Comparison of ENCODE assay signal across 13 mouse cellular contexts in the genomic region with DNA sequence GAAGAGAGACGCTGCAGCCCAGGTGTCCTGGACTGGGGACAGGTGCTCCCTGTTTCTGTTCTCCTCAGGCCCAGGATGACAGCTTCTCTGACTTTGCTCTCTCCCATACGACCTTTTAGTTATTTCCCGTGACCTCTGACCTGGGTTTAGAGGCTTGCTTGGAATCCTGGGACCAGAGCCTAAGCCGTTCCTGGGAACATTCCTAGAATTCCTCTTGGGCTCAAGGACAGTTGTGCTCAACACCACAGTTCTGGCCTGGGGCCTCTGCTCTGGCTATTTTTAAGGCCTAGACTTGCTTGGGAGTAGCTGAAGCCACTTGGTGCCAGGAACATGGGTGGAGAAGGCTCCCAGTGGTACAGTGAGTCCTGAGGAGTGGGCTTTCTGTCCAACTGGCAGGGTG. TPM values are rescaled to one million over a fixed set of nuclear protein-coding genes. Genes with fewer than 3 reads are reported as not detected.
DNase-seq lines count a peak whose midpoint lies in the region; ATAC-seq and TF ChIP-seq lines count a peak whose summit lies in the region.
"Had no signal": no experiment of that assay in that cellular context is flagged by ENCODE, and none has a peak within 500 bp of the region (broad histone marks: within the 10 kb centered on the region; RNA-seq: fewer than 3 reads in every experiment).

No protein-coding gene starts in this region.

- peaks cover 14% of the 10 kb centered on the region for H3K4me1 ChIP-seq in kidney, adult 2 months (ENCODE audit: control insufficient read depth, insufficient read depth, low read length)

- DNase-seq in adrenal gland, postnatal 10 days = peak; percentile 18
- no peak for DNase-seq in adrenal gland, adult 2 months
- peak; percentile 21 for DNase-seq in retina, embryonic 14.5 days (ENCODE audit: low spot score)
- no peak for DNase-seq in retina, postnatal 1 day
- peak; percentile 87 for DNase-seq in kidney, adult 2 months
- no peak for DNase-seq in urinary bladder, postnatal 36 days (ENCODE audit: low spot score in 2 of 2)
- no peak for DNase-seq in layer of hippocampus, postnatal 14 days (ENCODE audit: low spot score in 2 of 2)

- TF ChIP-seq POLR2A in kidney, adult 2 months (IDR thresholded peaks at IDR 0.05; ENCODE audit: low read depth, low read length) = no peak

- H3K4me3 ChIP-seq in kidney, adult 2 months (ENCODE audit: insufficient read depth, low read depth, low read length) = no peak overlapping the region

- 46% methylated on average over 4 of the region's 4 CpGs for WGBS in kidney, adult 2 months

- no peak for ATAC-seq in granulocyte monocyte progenitor cell, adult 5-6 weeks (replicated peaks; ENCODE audit: poor library complexity, severe bottlenecking)
- ATAC-seq: activated CD4-positive, CD25-positive, alpha-beta regulatory T cell, adult 4 months; forebrain, embryonic 16.5 days had no signal

- no peaks in the 10 kb centered on the region for H3K36me3 ChIP-seq in kidney, adult 2 months (ENCODE audit: control insufficient read depth, insufficient read depth, low read length)

- H3K27me3 ChIP-seq in kidney, adult 2 months (replicated peaks; ENCODE audit: control insufficient read depth, insufficient read depth, low read length) = no peaks in the 10 kb centered on the region

- H3K27ac ChIP-seq in kidney, adult 2 months (ENCODE audit: insufficient read depth, low read depth, low read length) = peak overlapping the region; percentile 53

- no peak for TF ChIP-seq CTCF in kidney, adult 2 months (conservative IDR thresholded peaks at IDR 0.05; ENCODE audit: insufficient read depth, insufficient read length, low read depth, low read length)

RNA-seq across cellular contexts. Expression of a gene that starts 6.4 kb away (rescaled TPM):
- total RNA-seq in adrenal gland, postnatal 10 days (2021) = 10 to 100 TPM; 41.2 to 49.2 TPM
- total RNA-seq in adrenal gland, adult 2 months (2021) = 10 to 100 TPM; 38.1 to 43.7 TPM
- polyA plus RNA-seq in adrenal gland, adult 2 months (2012; rRNA removed) = 32.7 and 46.9 TPM in 2 replicates
- 15.6 and 16.3 TPM in 2 replicates for polyA plus RNA-seq in kidney, adult 2 months (2012; rRNA removed)
- 100 to 1,000 TPM; 206 to 209 TPM for total RNA-seq in layer of hippocampus, postnatal 14 days (2021)
- total RNA-seq in granulocyte monocyte progenitor cell, adult 5-6 weeks (2014; fragmentation: Nextera tagmentation) = 4.4 and 4.9 TPM in 2 replicates
- total RNA-seq in granulocyte monocyte progenitor cell, adult 5-6 weeks (2017) = 4.4 and 5.7 TPM in 2 replicates

RNA-seq across cellular contexts. Expression of a gene that starts 41.7 kb away (rescaled TPM):
- 10 to 100 TPM; 24.2 to 26.5 TPM for total RNA-seq in adrenal gland, postnatal 10 days (2021)
- 10 to 100 TPM; 23.0 to 29.8 TPM for total RNA-seq in adrenal gland, adult 2 months (2021)
- polyA plus RNA-seq in adrenal gland, adult 2 months (2012; rRNA removed) = 3.1 and 3.6 TPM in 2 replicates
- 7.4 and 7.5 TPM in 2 replicates for polyA plus RNA-seq in kidney, adult 2 months (2012; rRNA removed)
- total RNA-seq in layer of hippocampus, postnatal 14 days (2021) = 100 to 1,000 TPM; 140 to 149 TPM
- total RNA-seq in granulocyte monocyte progenitor cell, adult 5-6 weeks (2014; fragmentation: Nextera tagmentation) = 7.5 and 11.8 TPM in 2 replicates
- total RNA-seq in granulocyte monocyte progenitor cell, adult 5-6 weeks (2017) = 2.4 and 5.7 TPM in 2 replicates

RNA-seq across cellular contexts. Expression of a gene that starts 45.4 kb away (rescaled TPM):
- under 1 TPM; 0.60 to 0.94 TPM for total RNA-seq in adrenal gland, postnatal 10 days (2021)
- under 1 TPM; 0.29 to 0.45 TPM for total RNA-seq in adrenal gland, adult 2 months (2021)
- polyA plus RNA-seq in adrenal gland, adult 2 months (2012; rRNA removed) = 0.47 and 0.72 TPM in 2 replicates
- polyA plus RNA-seq in kidney, adult 2 months (2012; rRNA removed) = 0.84 and 1.8 TPM in 2 replicates
- total RNA-seq in layer of hippocampus, postnatal 14 days (2021) = 100 to 1,000 TPM; 106 to 108 TPM
- not detected in 2 replicates for total RNA-seq in granulocyte monocyte progenitor cell, adult 5-6 weeks (2014; fragmentation: Nextera tagmentation)
- not detected in 2 replicates for total RNA-seq in granulocyte monocyte progenitor cell, adult 5-6 weeks (2017)
- polyA plus RNA-seq: activated CD4-positive, CD25-positive, alpha-beta regulatory T cell, adult 4 months had no signal

RNA-seq across cellular contexts. Expression of a gene that starts 45.5 kb away (rescaled TPM):
- total RNA-seq in adrenal gland, postnatal 10 days (2021) = not detected
- total RNA-seq in adrenal gland, adult 2 months (2021) = not detected
- not detected in 2 replicates for polyA plus RNA-seq in adrenal gland, adult 2 months (2012; rRNA removed)
- not detected in 2 replicates for polyA plus RNA-seq in kidney, adult 2 months (2012; rRNA removed)
- 1 to 10 TPM; 2.4 to 2.5 TPM for total RNA-seq in layer of hippocampus, postnatal 14 days (2021)
- not detected in 2 replicates for total RNA-seq in granulocyte monocyte progenitor cell, adult 5-6 weeks (2014; fragmentation: Nextera tagmentation)
- not detected in 2 replicates for total RNA-seq in granulocyte monocyte progenitor cell, adult 5-6 weeks (2017)
- polyA plus RNA-seq: activated CD4-positive, CD25-positive, alpha-beta regulatory T cell, adult 4 months; forebrain, embryonic 16.5 days; large intestine, adult 2 months; stomach, embryonic 16.5 days had no signal

RNA-seq across cellular contexts. Expression of a gene that starts 55.2 kb away (rescaled TPM):
- not detected for total RNA-seq in adrenal gland, postnatal 10 days (2021)
- total RNA-seq in adrenal gland, adult 2 months (2021) = not detected
- not detected in 2 replicates for polyA plus RNA-seq in adrenal gland, adult 2 months (2012; rRNA removed)
- polyA plus RNA-seq in kidney, adult 2 months (2012; rRNA removed) = not detected in 2 replicates
- not detected for total RNA-seq in layer of hippocampus, postnatal 14 days (2021)
- total RNA-seq in granulocyte monocyte progenitor cell, adult 5-6 weeks (2014; fragmentation: Nextera tagmentation) = not detected in 2 replicates
- not detected in 2 replicates for total RNA-seq in granulocyte monocyte progenitor cell, adult 5-6 weeks (2017)
- polyA plus RNA-seq: activated CD4-positive, CD25-positive, alpha-beta regulatory T cell, adult 4 months; forebrain, embryonic 16.5 days; large intestine, adult 2 months; neural tube, embryonic 14.5 days; stomach, embryonic 16.5 days had no signal

Comparison
In these comparisons a context has a peak if more than half of its experiments do, and no peak if none do; other contexts are left out.
1. DNase-seq: peak in adrenal gland, postnatal 10 days (single experiment), retina, embryonic 14.5 days (single experiment) and kidney, adult 2 months (single experiment); none in adrenal gland, adult 2 months (single experiment), retina, postnatal 1 day (single experiment), urinary bladder, postnatal 36 days (0 of 2) and layer of hippocampus, postnatal 14 days (0 of 2).
2. RNA of a gene that starts 6.4 kb away (total RNA-seq): 206 to 209 TPM in layer of hippocampus, postnatal 14 days, 41.2 to 49.2 TPM in adrenal gland, postnatal 10 days and 38.1 to 43.7 TPM in adrenal gland, adult 2 months; 4.4 to 5.7 TPM in granulocyte monocyte progenitor cell, adult 5-6 weeks; every median in the first group is over 4 times any median in the second.
3. RNA of a gene that starts 41.7 kb away (total RNA-seq): 140 to 149 TPM in layer of hippocampus, postnatal 14 days; 23.0 to 29.8 TPM in adrenal gland, adult 2 months, 24.2 to 26.5 TPM in adrenal gland, postnatal 10 days and 2.4 to 11.8 TPM in granulocyte monocyte progenitor cell, adult 5-6 weeks; every median in the first group is over 4 times any median in the second.
4. RNA of a gene that starts 45.4 kb away (total RNA-seq): 106 to 108 TPM in layer of hippocampus, postnatal 14 days; 0.60 to 0.94 TPM in adrenal gland, postnatal 10 days, 0.29 to 0.45 TPM in adrenal gland, adult 2 months and not detected in granulocyte monocyte progenitor cell, adult 5-6 weeks; every median in the first group is over 10 times any median in the second.